Mouse (Mus musculus) ES-E14 (cell line): ENCODE results near the gene Sacs.

ENCODE experiments used
- CHD2 ChIP-seq: IDR thresholded peaks from 2 replicates; pipeline ENCODE4 v1.6.1; 2014; ENCODE audit warnings: mild to moderate bottlenecking, low read depth, low read length, inconsistent platforms
- HCFC1 ChIP-seq: IDR thresholded peaks from 2 replicates; pipeline ENCODE4 v1.6.1; 2012; ENCODE audit warnings: low read length, inconsistent platforms, borderline replicate concordance; ENCODE audit not compliant: insufficient read depth
- MAFK ChIP-seq: IDR thresholded peaks from 2 replicates; pipeline ENCODE4 v1.6.1; 2014; ENCODE audit warnings: mild to moderate bottlenecking, low read depth, low read length, inconsistent platforms; ENCODE audit not compliant: insufficient read depth
- ZC3H11A ChIP-seq: IDR thresholded peaks from 2 replicates; pipeline ENCODE4 v1.6.1; 2012; ENCODE audit warnings: low read depth, mild to moderate bottlenecking, inconsistent platforms, low read length, borderline replicate concordance
- ZNF384 ChIP-seq: IDR thresholded peaks from 2 replicates; pipeline ENCODE4 v1.6.1; 2012; ENCODE audit warnings: low read depth, low read length, inconsistent platforms

GRCm38 (mm10) chr14:61222506-61222905 lies 84.2 kb downstream of the Sacs start:
- TF ChIP-seq MAFK: no peak
- no peak for TF ChIP-seq ZC3H11A
- TF ChIP-seq HCFC1: no peak
- no peak for TF ChIP-seq CHD2
- TF ChIP-seq ZNF384: no peak
